Mouse (Mus musculus): ENCODE measurements at regions not wholly inside any gene's neighbourhood (a gene's known extent, or its start where the extent isn't known, plus 50 kb on each side); places are given as distances from the start of the nearest gene placed in this dataset.

DNA sequence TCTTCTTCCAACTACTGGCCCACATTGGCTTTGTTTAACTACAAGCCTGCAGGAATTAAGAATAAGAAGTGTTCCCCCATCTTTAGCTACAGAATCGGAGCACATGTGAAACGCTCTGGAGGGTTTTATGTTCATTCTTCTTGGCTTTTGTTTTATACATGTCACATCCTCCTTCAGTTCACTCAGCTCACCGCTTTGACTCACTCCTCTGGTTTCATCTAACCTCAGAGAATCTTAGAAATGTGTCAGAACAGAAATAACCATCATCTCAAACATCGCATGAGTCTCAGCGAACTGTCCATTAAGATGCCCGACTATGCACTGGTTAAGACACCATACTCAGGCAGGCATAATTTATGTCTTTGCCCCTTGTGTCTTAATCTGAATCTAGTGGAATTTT, 255.1 kb upstream of the Gm765 start:
- H3K36me3 ChIP-seq (ENCODE audit: control insufficient read depth, insufficient read depth, low read length), result no peaks in the 10 kb centered on the region
- no peak overlapping the region for H3K4me3 ChIP-seq (ENCODE audit: extremely low read depth, insufficient read depth, insufficient read length)
- DNase-seq (ENCODE audit: low read depth in 1 of 2, low spot score in 2 of 2), result no peak
- no peaks in the 10 kb centered on the region for H3K27me3 ChIP-seq (ENCODE audit: control insufficient read depth, insufficient read depth, low read length)
- no peak overlapping the region for H3K27ac ChIP-seq (ENCODE audit: insufficient read depth, low read length)
- 73% methylated on average over 6 of the region's 6 CpGs for WGBS
- no peaks in the 10 kb centered on the region for H3K4me1 ChIP-seq (ENCODE audit: control insufficient read depth, insufficient read depth, insufficient read length)
- no peak for TF ChIP-seq CTCF (IDR thresholded peaks at IDR 0.05; ENCODE audit: extremely low read depth, insufficient read depth, insufficient read length, insufficient replicate concordance)
- TF ChIP-seq POLR2A (IDR thresholded peaks at IDR 0.05; ENCODE audit: low read depth, low read length), result no peak

DNA sequence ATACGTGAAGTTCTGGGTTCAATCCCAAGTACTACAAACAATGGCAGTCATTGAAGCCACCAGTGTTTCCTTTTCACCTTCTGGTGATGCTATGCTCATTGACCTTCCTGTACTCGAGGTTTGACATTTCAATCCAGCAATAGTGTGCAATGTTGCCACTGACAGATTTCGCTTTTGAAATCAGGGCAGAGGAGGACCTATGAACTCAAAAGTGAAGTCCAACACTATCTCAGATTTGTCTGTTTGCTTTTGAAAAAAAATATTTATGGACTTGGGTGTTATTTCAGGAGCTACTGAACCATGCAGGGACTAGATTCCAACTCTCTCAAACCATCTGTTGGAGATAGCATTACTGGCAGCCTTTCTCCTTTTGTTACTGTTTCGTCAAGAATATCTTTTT, 248.4 kb upstream of the Gm765 start:
- H3K36me3 ChIP-seq (ENCODE audit: control insufficient read depth, insufficient read depth, low read length), result no peaks in the 10 kb centered on the region
- no peaks in the 10 kb centered on the region for H3K27me3 ChIP-seq (ENCODE audit: control insufficient read depth, insufficient read depth, low read length)
- 82% methylated on average over 4 of the region's 4 CpGs for WGBS
- no peak overlapping the region for H3K27ac ChIP-seq (ENCODE audit: insufficient read depth, low read length)
- H3K4me3 ChIP-seq (ENCODE audit: extremely low read depth, insufficient read depth, insufficient read length), result no peak overlapping the region
- TF ChIP-seq CTCF (IDR thresholded peaks at IDR 0.05; ENCODE audit: extremely low read depth, insufficient read depth, insufficient read length, insufficient replicate concordance) (no peak), POLR2A (IDR thresholded peaks at IDR 0.05; ENCODE audit: low read depth, low read length) (no peak)
- H3K4me1 ChIP-seq (ENCODE audit: control insufficient read depth, insufficient read depth, insufficient read length), result no peaks in the 10 kb centered on the region
- no peak for DNase-seq (ENCODE audit: low read depth in 1 of 2, low spot score in 2 of 2)

DNA sequence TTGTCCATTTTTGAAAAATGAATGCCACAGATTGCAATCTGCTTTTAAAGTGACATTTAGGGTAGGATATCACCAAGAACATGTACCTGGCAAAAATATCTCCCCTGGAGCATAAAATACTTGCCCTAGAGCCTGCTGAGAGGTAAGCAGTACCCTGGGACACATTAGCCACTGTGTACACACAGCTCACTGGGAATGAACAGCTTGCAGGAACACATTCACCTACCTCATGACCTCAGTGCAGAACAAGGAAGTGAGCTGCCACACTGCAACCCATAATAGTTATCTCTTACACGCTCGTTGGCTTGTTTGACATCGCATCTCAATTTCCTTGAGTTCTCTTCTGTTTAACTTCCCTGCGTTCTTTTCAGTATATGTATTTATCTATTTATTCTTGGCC, 246.4 kb upstream of the Gm765 start:
- H3K36me3 ChIP-seq (ENCODE audit: control insufficient read depth, insufficient read depth, low read length), result no peaks in the 10 kb centered on the region
- H3K4me3 ChIP-seq (ENCODE audit: extremely low read depth, insufficient read depth, insufficient read length), result no peak overlapping the region
- TF ChIP-seq POLR2A (IDR thresholded peaks at IDR 0.05; ENCODE audit: low read depth, low read length) (no peak), CTCF (IDR thresholded peaks at IDR 0.05; ENCODE audit: extremely low read depth, insufficient read depth, insufficient read length, insufficient replicate concordance) (no peak)
- no peaks in the 10 kb centered on the region for H3K4me1 ChIP-seq (ENCODE audit: control insufficient read depth, insufficient read depth, insufficient read length)
- WGBS, result 71% methylated on average over 4 of the region's 4 CpGs
- no peaks in the 10 kb centered on the region for H3K27me3 ChIP-seq (ENCODE audit: control insufficient read depth, insufficient read depth, low read length)
- H3K27ac ChIP-seq (ENCODE audit: insufficient read depth, low read length), result no peak overlapping the region
- no peak for DNase-seq (ENCODE audit: low read depth in 1 of 2, low spot score in 2 of 2)

DNA sequence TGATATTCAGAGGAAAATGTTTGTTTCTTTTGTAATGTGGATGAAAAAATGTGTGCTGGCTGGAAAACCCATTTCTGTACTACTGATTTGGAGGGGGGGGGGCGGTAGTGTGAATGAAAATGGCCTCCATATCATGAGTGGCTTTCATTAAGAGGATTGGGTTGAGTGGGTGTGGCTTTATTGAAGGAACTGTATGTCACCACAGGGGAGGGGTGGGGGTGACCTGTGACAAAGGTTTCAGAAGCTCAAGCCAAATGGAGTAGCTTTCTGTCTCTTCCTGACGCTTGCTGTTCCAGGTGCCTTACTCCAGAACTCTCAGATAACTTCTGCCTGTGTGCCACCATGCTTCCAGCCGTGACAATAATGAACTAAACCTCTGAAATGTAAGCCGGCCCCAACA, 242.0 kb upstream of the Gm765 start:
- Histone ChIP-seq H3K36me3 (ENCODE audit: control insufficient read depth, insufficient read depth, low read length) (no peaks in the 10 kb centered on the region), H3K27ac (ENCODE audit: insufficient read depth, low read length) (no peak overlapping the region), H3K4me1 (ENCODE audit: control insufficient read depth, insufficient read depth, insufficient read length) (no peaks in the 10 kb centered on the region), H3K4me3 (ENCODE audit: extremely low read depth, insufficient read depth, insufficient read length) (no peak overlapping the region), H3K27me3 (ENCODE audit: control insufficient read depth, insufficient read depth, low read length) (no peaks in the 10 kb centered on the region)
- no peak for DNase-seq (ENCODE audit: low read depth in 1 of 2, low spot score in 2 of 2)
- WGBS, result 87% methylated on average over 4 of the region's 4 CpGs
- TF ChIP-seq CTCF (IDR thresholded peaks at IDR 0.05; ENCODE audit: extremely low read depth, insufficient read depth, insufficient read length, insufficient replicate concordance), result no peak
- TF ChIP-seq POLR2A (IDR thresholded peaks at IDR 0.05; ENCODE audit: low read depth, low read length), result no peak

DNA sequence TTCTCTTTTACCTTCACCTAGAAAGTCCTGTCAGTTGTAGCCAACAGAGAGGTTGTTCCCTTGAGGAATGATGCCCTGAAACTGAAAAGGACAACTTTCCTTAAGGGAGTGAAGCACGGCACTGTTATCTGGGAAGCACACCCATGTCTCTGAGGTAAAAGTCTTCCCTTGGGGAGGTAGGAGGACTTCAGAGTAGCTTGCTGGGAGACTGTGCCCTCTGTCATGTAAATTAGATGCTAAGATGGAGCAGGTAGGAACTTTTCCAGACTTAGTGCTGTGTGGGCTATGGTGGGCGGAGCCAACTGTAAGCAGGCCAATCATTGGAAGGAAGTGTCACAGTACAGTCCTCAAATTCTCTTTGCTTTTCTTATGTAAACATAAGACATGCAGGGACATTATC, 240.3 kb upstream of the Gm765 start:
- no peak for DNase-seq (ENCODE audit: low read depth in 1 of 2, low spot score in 2 of 2)
- 95% methylated on average over 2 of the region's 2 CpGs for WGBS
- TF ChIP-seq CTCF (IDR thresholded peaks at IDR 0.05; ENCODE audit: extremely low read depth, insufficient read depth, insufficient read length, insufficient replicate concordance), result no peak
- no peak for TF ChIP-seq POLR2A (IDR thresholded peaks at IDR 0.05; ENCODE audit: low read depth, low read length)
- no peak overlapping the region for H3K4me3 ChIP-seq (ENCODE audit: extremely low read depth, insufficient read depth, insufficient read length)
- no peaks in the 10 kb centered on the region for H3K36me3 ChIP-seq (ENCODE audit: control insufficient read depth, insufficient read depth, low read length)
- H3K27me3 ChIP-seq (ENCODE audit: control insufficient read depth, insufficient read depth, low read length), result no peaks in the 10 kb centered on the region
- H3K4me1 ChIP-seq (ENCODE audit: control insufficient read depth, insufficient read depth, insufficient read length), result no peaks in the 10 kb centered on the region
- no peak overlapping the region for H3K27ac ChIP-seq (ENCODE audit: insufficient read depth, low read length)

DNA sequence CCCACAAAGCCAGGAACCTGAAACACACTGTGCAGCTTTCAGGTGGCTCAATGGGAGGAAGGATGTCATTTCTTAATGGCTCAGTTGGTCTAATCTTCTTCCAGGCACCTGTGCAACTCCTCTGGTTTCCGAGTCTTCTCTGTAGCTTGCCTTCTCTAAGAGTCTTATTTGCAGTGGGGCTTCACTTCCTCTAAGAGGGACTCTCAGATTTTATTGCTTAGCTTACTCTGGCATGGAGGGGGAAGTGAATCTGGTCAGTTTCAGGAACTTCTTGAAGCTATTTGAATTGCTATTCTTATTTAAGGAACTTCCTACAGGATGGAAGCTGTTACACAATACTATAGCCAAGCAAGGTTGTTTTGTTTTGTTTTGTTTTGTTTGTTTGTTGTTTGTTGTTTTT, 232.7 kb upstream of the Gm765 start:
- Histone ChIP-seq H3K27me3 (ENCODE audit: control insufficient read depth, insufficient read depth, low read length) (no peaks in the 10 kb centered on the region), H3K27ac (ENCODE audit: insufficient read depth, low read length) (no peak overlapping the region), H3K36me3 (ENCODE audit: control insufficient read depth, insufficient read depth, low read length) (no peaks in the 10 kb centered on the region), H3K4me3 (ENCODE audit: extremely low read depth, insufficient read depth, insufficient read length) (no peak overlapping the region), H3K4me1 (ENCODE audit: control insufficient read depth, insufficient read depth, insufficient read length) (no peaks in the 10 kb centered on the region)
- no peak for TF ChIP-seq POLR2A (IDR thresholded peaks at IDR 0.05; ENCODE audit: low read depth, low read length)
- no peak for TF ChIP-seq CTCF (IDR thresholded peaks at IDR 0.05; ENCODE audit: extremely low read depth, insufficient read depth, insufficient read length, insufficient replicate concordance)
- 41% methylated on average over 1 of the region's 1 CpGs for WGBS
- DNase-seq (ENCODE audit: low read depth in 1 of 2, low spot score in 2 of 2), result peak in 1 of 2 experiments; percentile 3

DNA sequence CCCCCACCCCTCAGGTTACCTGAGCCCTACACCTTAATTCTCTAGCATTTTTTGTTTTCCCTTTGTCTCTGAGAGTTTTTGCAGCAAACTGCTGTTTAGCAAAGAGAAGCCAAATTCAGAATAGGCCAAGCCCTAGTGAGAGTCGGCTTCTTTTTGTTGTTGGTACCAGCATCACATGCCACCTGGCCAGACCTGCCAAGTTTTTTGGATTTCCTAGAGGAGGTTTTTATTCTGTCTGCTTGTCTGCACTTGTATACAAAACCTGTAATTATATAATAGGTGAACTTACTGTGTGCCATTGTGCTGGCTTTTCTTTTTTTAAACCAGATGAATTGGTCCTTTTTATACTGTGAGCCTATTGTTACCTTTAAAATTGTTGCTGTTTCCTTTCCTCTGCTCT, 213.1 kb upstream of the Gm765 start:
- no peak overlapping the region for H3K27ac ChIP-seq (ENCODE audit: insufficient read depth, low read length)
- H3K4me1 ChIP-seq (ENCODE audit: control insufficient read depth, insufficient read depth, insufficient read length), result no peaks in the 10 kb centered on the region
- H3K36me3 ChIP-seq (ENCODE audit: control insufficient read depth, insufficient read depth, low read length), result no peaks in the 10 kb centered on the region
- no peak for TF ChIP-seq POLR2A (IDR thresholded peaks at IDR 0.05; ENCODE audit: low read depth, low read length)
- no peak for TF ChIP-seq CTCF (IDR thresholded peaks at IDR 0.05; ENCODE audit: extremely low read depth, insufficient read depth, insufficient read length, insufficient replicate concordance)
- H3K4me3 ChIP-seq (ENCODE audit: extremely low read depth, insufficient read depth, insufficient read length), result no peak overlapping the region
- 94% methylated on average over 1 of the region's 1 CpGs for WGBS
- H3K27me3 ChIP-seq (ENCODE audit: control insufficient read depth, insufficient read depth, low read length), result no peaks in the 10 kb centered on the region
- no peak for DNase-seq (ENCODE audit: low read depth in 1 of 2, low spot score in 2 of 2)
